Mouse (Mus musculus) left cerebral cortex, adult 18-20 months (tissue): ENCODE measurements around the gene Aspscr1. TPM values are rescaled to one million over a fixed set of nuclear protein-coding genes. Genes with fewer than 3 reads are reported as not detected.
"Not testable (repeated sequence)": the region's sequence is repeated elsewhere in the genome, so short reads cannot be mapped to it uniquely, and the experiment has no call there.

Experiments
- DNase-seq, 2 experiments: peaks; one replicate each; pipeline ENCODE4 v3.0.0; 2021 to 2022; ENCODE audit warnings: low spot score in 2 of 2, mixed read lengths in 1 of 2
- total RNA-seq, 2 experiments: library from RNA; stranded (reverse); gene quantifications; 2 replicates each; pipeline ENCODE4 v1.2.3; 2021

Aspscr1 gene
- total RNA-seq, 2 experiments from 2014 or later, result 51.1 to 57.7 TPM

DNA sequence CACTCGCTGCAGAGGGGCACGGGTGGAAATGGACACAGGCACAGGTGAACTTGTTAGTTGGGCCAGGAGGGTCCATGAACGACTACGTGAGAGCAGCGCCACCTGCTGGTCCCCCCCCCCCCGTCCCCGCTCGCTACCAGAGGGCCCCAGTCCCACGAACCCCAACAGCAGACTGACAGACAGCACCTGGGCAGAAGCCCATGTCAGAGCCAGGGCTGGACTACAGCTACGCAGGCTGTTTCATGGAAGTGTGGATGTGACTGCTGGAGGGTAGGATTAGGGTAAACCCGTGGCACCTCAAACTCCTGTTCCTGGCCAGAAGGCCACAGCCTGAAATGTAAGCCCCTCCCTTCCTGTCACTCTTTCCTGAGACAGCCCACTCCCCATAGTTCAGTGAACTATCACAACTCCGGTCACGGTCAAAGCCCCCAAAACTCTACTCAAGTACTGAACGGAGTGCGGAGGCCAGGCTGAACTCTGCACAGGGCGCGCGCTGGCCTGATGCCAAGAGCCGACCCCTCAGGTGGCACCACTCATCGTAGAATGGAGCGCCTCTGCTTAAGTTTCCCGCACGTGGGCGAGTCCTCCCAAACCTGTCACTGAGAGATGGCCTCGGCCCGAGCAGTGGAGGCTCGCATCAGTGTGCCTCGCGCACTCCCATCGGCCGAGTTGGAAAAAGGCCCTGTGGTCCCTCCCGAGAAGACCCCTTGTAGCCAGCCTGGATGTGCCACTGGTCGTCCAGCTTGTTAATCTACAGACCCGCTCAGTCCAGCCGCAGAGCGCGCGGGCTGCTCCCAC is 40.2 kb downstream of the Aspscr1 start:
- DNase-seq, result peak; percentile 21 to 35

DNA sequence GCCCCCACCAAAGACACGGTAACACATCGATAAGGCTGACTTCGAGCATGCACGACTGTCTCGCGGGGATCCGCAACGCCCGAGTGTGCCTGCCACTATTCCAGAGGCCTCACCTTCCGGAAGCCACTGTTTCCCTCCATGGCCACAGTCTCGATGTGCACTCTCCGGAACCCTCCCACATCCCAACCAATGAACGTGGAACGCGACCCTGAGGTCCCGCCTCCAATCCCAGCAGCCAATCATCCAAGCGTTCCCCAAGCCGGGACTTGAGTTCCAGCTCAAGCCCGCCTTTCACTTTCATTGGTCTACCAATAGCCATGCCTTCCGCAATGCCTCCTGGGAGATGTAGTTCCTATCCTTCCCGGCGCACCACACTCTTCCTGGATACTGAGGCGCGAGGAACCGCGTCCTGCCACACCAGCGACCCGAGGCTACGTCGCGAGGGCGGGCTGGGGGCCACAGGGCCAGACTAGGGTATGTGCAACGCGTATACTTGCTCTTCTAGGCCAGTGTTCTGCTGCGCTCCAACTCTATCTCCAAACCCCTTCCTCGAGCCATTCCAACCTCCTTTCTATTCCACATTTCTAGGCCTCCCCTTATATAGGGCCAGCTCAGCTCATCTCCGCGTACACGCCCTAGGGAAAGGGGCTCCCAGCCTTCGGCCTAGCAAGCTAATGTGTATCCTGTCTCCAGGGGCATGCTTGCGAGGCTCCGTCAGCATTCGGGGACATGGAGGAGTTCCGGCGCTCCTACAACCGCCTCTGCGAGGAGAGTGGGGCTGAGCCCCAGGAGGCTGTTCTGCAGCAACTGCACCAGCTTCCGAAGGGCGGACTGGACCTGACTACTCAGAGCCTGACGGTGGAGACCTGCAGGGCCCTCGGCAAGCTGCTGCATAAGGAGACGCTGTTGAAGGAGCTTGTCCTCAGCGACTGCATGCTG is 41.1 kb downstream of the Aspscr1 start, which contains the start of the genes Cenpx and Lrrc45:
TSS of gene Cenpx (minus strand) at position 159 of the 939 bp plus-strand sequence.
TSS of gene Lrrc45 (plus strand) at position 346 of the 939 bp plus-strand sequence.
- DNase-seq, result peak; percentile 95 to 97

DNA sequence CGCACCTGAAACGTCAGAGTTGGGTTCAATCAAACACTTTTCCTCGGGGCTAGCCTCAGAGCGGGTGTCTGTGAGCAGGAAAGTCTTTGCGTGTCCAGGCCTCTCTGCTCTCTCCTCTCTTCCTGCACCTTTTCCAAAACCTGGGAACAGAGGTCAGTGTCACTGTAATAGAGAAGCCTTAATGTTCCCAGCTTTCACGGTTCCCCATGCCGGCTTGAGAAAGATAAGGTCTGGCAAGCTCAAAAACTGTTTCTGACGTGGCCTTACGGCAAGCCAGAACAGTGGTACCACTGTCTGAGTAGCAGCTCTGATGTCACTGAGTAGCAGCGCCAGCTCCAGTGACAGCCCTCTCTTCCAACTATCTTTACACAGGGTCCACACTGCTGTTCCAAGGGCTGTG is 41.8 kb downstream of the Aspscr1 start:
- no peak for DNase-seq

DNA sequence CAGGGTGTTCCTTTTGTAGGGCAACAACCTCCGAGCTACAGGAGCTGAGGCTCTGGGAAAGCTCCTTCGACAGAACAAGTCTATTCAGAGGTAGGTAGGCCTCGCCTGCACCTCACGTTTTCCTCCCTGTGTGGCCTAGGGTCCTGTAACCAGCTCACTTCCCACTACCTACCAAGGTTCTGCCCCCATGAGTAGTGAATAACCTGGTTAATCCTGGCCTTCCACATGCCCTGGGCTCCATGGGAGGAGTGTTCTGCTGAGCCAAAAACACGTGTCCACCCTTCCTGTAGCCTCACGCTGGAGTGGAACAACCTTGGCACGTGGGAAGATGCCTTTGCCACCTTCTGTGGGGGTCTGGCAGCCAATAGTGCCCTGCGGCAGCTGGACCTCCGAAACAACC is 42.4 kb downstream of the Aspscr1 start:
- DNase-seq, result no peak

DNA sequence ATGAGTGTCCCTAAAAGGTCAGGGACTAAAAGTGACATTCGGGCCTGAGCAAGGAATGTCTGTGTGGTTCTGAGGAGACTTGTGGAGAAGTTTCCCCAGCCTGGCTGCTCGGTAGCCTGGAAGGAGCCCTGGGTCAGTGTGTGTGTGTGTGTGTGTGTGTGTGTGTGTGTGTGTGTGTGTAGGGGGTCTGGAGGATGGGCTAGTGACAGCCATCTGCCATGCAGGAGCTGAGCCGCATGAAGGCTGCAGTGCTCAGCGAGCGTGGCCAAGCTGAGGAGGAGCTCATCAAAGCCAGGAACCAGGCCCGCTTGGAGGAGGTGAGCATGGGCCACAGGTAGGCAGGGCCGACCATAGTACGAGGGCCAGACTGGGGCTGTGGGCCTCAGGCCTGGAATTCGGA is 46.5 kb downstream of the Aspscr1 start:
- no peak for DNase-seq

DNA sequence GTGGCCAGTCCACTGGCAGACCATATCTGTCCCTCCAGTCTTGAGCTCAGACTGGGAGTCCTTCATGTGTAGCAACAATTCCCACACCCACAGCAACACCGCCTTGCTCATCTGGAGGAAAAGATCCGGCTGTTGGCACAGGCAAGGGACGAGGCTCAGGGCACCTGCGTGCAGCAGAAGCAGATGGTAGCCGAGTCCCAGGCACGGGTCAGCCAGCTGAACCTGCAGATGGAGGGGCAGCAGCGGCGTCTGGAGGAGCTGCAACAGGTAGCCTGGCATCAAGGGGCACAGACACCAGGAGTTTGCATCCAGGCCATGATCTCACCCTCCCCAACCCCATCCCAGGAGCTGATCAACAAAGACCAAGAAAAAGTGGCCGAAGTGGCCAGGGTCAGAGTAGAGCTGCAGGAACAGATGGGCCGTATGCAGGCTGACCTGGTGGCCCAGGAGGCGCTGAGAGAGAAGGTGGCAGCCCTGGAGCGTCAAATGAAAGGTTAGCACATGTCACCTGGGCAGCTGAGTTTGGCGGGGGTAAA is 47.1 kb downstream of the Aspscr1 start:
- no peak for DNase-seq

DNA sequence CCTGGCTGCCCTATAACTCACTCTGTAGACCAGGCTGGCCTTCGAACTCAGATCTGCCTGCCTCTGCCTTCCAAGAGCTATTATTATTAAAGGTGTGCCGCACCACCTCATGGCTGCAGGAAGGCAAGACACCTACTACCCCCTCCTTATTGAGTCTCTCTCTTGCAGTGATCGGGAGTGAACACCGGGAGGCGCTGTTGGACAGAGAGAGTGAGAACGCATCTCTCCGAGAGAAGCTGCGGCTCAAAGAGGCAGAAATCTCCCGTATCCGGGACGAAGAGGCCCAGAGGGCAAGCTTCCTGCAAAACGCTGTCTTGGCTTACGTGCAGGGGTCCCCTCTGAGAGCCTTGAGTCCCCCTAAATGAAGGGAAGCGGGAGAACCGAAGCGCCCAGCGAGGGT is 47.7 kb downstream of the Aspscr1 start:
- DNase-seq, result peak; percentile 91 to 96

DNA sequence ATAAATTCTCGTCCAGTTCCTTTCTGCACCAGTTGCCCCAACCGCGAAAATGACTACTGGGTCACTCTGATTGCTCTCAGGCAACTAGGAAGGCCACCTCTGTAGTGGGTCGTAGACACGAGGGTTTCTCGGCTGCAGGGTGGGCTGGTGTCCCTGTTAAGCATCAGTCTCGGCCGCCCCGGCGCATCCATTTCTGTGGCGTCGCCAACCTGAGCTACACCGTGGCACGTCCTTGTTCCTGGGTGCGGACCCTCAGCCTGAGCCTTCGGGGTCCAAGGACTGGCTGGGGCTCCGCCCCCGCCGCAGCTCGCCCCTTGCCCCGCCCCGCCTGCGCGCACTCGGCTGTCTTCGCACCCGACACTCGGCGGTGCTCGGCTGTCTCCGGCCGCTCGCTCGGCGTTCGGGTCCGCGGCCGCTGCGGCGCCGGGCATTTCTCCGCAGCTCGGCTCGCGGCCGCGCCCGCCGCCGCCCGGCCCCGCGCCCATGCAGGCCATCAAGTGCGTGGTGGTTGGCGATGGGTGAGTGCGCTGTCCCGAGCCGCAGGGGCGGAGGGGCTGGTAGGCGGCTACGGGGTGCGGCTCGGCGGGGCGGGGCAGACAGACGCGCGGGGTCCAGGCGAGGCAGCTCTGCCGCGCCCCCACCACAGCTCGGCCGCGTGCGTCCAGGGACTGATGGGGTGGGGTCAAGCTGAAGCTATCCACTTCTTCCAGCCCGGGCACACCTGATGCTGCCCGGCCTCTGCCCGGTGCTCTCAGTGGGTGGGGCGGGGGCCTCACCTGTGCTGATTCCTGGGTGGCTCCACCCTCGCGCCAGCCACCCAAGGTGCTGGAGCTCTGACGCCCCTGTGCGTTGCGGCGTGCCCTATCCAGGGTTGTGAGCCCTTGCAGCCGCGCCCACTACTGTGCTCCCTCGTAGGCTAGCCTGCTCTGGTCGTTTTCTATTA is 48.6 kb downstream of the Aspscr1 start, which contains the start of gene Rac3:
TSS of gene Rac3 (plus strand) at position 347 of the 943 bp plus-strand sequence.
- DNase-seq, result peak; percentile 55 to 64

DNA sequence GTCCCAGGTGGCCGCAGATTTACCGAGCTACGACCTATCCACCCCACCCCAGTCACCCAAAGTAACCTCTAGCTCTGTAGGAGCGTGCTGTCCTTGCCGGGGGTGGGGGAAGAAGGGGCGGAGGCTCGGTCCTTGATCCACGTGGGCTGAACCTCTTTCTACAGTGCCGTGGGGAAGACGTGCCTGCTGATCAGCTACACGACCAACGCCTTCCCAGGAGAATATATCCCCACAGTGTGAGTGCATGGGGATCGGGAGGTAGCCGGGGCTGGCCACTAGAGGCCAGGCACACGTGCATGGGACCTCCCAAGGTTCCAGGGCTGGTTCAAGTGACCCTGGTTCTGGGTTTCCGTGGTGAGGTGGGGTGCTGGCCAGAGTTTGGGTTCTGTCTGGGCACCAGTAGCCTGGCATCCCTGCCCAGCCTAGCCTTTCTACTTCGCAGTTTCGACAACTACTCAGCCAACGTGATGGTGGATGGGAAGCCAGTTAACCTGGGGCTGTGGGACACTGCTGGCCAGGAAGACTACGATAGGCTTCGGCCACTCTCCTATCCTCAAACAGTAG is 49.4 kb downstream of the Aspscr1 start:
- DNase-seq, result no peak

DNA sequence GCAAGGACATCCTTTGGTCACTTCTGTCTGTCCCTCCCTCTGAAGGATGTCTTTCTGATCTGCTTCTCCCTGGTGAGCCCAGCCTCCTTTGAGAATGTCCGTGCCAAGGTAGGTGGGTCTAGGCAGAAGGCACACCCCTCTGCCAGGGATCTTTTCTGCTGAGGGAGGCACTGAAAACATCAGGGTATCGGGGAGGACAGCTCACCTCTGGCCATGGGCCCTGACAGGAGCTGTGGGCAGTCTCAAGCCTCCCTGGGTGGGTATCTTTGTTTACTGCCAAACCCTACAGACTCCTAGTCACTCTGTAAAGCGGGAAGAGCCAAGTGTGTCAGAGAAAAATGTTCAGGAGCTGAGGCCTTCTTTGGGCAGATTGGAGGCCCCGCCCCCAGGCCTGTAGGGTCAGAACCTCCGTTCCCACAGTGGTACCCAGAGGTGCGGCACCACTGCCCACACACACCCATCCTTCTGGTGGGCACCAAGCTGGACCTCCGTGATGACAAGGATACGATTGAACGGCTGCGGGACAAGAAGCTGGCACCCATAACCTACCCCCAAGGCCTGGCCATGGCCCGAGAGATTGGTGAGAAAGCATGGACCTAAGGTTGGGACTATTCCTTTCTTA is 50.1 kb downstream of the Aspscr1 start:
- no peak for DNase-seq

DNA sequence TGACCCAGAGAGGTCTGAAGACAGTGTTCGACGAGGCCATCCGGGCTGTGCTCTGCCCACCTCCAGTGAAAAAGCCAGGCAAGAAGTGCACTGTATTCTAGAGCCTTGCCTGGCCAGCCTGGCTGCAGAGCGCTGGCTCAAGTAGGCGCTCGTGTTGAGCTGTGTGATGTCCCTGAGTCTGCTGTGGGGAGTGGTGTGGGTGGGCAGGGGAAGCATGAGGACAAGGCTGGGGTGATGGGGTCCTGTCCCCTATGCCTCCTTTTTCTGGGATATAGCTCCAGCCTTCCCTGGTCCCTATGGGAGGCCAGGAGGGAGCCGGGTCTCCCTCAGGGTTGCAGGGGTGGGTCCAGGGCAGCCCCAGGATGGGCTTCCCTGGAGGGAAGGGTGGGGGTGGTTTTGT is 50.7 kb downstream of the Aspscr1 start:
- no peak for DNase-seq

DNA sequence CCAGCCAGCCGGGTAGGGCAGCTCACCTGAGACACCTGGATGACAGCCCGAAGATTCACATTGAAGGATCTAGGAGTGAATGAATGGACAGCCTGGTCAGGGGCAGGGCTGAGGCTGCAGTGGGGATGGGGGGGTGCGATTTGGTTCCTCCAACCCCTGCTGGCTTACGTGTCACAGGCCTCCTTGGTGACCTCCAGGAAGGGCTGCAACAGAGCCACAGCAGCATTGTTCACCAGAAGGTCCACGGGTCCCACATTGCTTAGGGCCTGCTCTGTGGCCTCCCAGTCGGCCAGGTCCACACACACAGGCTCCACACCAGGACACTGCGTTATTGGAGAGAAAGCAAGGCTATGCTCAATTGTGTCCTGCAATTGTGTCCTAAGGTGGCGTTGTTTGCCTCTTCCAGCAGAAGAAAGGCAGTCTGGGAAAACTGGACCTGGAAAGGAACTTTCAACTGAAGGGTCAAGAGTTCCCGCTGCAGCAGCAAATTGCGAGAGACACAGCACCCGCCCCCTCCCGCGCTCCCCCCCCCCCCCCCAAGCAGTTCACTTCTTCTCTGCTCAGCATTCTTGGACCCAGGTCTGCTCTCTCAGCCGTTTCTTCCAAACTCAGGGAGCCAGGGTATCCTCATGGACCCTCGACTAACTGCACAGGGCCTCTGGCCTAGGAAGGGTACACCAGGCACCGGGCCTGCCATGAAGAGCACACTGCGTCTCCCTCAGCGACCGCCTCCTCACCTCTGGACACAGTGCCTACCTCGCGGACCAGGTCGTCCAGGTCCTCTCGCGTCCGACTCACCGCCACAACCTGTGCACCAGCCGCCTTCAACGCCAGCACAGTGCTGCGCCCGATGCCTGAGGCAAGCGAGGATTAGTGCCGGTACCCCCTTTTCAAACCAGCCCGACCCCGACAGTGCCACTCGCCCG is 53.7 kb downstream of the Aspscr1 start:
- DNase-seq, result no peak

DNA sequence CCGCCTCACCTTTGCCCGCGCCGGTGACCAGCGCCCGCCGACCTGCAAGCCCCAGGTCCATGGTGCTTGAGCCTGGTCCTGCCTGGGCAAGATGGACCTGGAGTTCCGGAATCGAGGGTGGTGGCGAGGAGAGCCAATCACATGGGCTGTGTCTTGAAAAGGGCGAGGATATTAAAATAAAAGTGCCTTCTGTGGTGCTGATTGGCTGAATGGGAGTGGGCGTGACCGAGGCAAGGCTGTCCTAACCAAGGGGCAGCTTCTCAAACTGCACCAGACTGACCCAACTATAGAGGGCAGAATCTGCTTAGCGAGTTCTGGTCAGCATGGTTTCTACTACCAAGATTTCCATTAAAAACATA is 54.4 kb downstream of the Aspscr1 start, which contains the start of gene Dcxr:
TSS of gene Dcxr (minus strand) at position 113 of the 359 bp plus-strand sequence.
- DNase-seq, result peak; percentile 41 to 51

DNA sequence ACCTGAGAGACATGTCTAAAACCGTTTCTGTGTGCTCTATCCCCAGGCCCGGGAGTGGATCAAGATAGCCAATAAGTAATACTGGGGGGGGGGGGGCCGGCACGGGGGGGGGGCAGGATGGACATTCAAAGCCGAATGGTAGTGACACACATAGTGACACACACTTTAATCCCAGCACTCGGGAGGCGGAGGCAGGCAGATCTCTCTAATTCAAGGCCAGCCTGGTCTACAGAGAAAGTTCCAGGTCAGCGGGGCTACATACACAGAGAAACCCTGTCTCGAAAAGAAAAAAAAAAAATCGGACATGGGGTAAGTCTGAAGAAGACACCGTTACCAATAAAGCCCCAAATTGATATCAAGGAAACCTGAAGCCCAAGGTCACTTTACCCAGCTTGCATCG is 54.8 kb downstream of the Aspscr1 start:
- no peak for DNase-seq

DNA sequence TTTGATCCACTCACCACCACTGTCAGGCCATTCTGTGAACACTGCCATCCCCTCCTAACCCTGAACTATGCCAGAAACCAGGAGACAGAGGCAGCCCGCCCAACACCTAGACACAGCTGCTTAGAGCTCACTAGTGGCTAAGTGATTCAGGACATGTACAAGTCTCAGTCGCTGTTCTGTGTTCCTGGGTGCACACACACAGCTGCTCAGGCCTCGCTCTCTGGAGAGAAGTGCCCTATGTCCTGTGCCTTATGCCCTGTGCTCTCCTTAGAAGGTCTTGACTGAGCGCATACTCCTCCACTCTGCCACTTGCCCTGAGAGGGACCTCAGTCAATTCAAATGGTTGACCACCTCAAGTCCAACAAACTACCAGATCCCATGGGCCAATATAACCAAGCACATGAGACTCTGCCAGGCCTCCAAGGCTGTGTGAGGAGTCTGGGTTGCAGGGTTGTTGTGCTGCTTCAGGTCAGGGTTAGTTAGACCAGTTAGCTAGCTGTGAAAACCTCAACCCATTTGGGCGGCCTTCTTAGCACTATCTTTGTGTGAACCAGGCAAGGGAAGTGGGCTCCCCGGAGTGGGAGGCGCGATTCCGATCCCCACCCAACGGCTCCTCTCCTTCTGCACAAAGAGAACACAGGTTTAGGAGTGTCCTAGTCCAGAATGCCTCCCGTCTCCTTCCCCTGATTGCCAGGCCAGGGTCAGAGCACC is 55.9 kb downstream of the Aspscr1 start:
- no peak for DNase-seq

DNA sequence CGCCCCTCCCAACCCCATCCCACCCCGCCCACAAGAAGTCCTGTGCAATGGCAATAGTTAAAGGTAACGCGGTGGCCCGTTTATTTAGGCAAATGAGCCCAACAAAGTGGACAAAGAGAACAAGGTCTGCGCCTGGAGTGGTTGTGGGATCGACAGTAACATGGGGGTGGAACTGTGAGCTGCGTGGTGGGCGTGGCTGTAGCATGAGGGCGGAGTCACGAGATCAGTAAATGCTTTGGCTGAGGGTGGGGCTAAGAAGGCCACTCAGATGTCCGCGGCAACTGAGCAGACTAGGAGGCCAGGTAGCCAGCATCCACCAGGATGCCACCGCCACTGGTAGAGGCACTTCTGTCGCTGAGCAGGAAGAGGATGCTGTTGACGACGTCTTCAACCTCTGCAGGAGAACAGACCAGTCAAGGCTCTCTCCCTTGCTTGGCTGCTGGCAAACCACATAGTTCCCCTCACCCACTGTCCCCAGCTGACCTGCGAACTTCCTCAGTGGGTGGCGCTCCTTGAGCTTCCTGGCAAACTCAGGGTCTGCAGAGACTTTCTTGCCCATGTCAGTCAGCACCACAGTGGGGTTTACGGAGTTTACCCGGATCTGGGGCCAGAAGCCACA is 56.8 kb downstream of the Aspscr1 start:
- DNase-seq, result not testable (repeated sequence)

DNA sequence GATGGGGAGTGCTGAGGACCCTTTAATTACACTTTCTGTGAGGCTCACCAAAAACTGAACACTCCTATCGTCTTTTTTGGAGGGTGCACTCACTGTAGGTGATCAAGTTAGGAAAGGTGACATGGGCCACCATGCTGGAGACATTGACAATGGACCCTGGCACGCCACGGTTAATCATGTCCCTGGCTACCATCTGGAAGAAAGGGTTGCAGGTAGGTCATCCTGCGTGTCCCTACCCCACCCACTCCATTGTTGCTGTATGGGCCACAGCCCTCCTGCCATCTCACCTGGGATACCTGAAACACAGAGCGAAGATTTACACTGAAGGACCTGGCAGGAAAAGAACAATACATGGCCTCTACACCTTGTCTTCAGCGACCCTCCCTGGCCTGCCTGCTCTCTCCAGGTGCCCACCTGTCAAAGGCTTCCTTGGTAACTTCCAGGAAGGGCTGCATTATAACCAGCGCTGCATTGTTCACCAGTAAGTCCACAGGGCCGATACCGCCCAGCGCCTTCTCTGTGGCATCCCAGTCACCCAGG is 57.6 kb downstream of the Aspscr1 start:
- DNase-seq, result no peak
